Mouse (Mus musculus) c-Kit-positive CD71-negative TER-119-negative erythroid progenitor cells, embryonic 14.5 days (primary cell): ENCODE results near the gene Gm20696.

Experiments
- DNase-seq: peaks from one replicate; pipeline ENCODE4 v3.0.0-alpha.2; 2013; ENCODE audit warnings: low read depth

The Gm20696 gene

GRCm38 (mm10) chr6:99359765-99360499, 306.7 kb downstream of the Gm20696 start:
- DNase-seq = no peak

- DNase-seq = no peak
Measured at GRCm38 (mm10) chr6:99359036-99359698, 307.4 kb downstream of the Gm20696 start.

GRCm38 (mm10) chr6:99357931-99358330, 308.7 kb downstream of the Gm20696 start:
- no peak for DNase-seq

- no peak for DNase-seq
Measured at GRCm38 (mm10) chr6:99354338-99354737, 312.3 kb downstream of the Gm20696 start.

GRCm38 (mm10) chr6:99353441-99353840, 313.2 kb downstream of the Gm20696 start:
- DNase-seq = no peak

- no peak for DNase-seq
Measured at GRCm38 (mm10) chr6:99350566-99350965, 316.0 kb downstream of the Gm20696 start.

GRCm38 (mm10) chr6:99350156-99350555, 316.4 kb downstream of the Gm20696 start:
- DNase-seq = no peak

- DNase-seq = no peak
Measured at GRCm38 (mm10) chr6:99347836-99348235, 318.8 kb downstream of the Gm20696 start.

GRCm38 (mm10) chr6:99344966-99345365, 321.6 kb downstream of the Gm20696 start:
- no peak for DNase-seq

- DNase-seq = no peak
Measured at GRCm38 (mm10) chr6:99344357-99344756, 322.2 kb downstream of the Gm20696 start.

GRCm38 (mm10) chr6:99343815-99344214, 322.8 kb downstream of the Gm20696 start:
- DNase-seq = no peak

- no peak for DNase-seq
Measured at GRCm38 (mm10) chr6:99342416-99342815, 324.2 kb downstream of the Gm20696 start.

- DNase-seq = no peak
Measured at GRCm38 (mm10) chr6:99340902-99341301, 325.7 kb downstream of the Gm20696 start.

- no peak for DNase-seq
Measured at GRCm38 (mm10) chr6:99339986-99340721, 326.4 kb downstream of the Gm20696 start.

- no peak for DNase-seq
Measured at GRCm38 (mm10) chr6:99339343-99339620, 327.3 kb downstream of the Gm20696 start.

GRCm38 (mm10) chr6:99338593-99339342, 327.8 kb downstream of the Gm20696 start:
- DNase-seq = no peak

- DNase-seq = no peak
Measured at GRCm38 (mm10) chr6:99338174-99338573, 328.4 kb downstream of the Gm20696 start.

- DNase-seq = no peak
Measured at GRCm38 (mm10) chr6:99337575-99337974, 329.0 kb downstream of the Gm20696 start.

- DNase-seq = no peak
Measured at GRCm38 (mm10) chr6:99336191-99336590, 330.4 kb downstream of the Gm20696 start.

GRCm38 (mm10) chr6:99335174-99335830, 331.3 kb downstream of the Gm20696 start:
- DNase-seq = no peak

GRCm38 (mm10) chr6:99334255-99334654, 332.3 kb downstream of the Gm20696 start:
- DNase-seq = no peak

GRCm38 (mm10) chr6:99333127-99333526, 333.5 kb downstream of the Gm20696 start:
- DNase-seq = no peak
